Mouse (Mus musculus): ENCODE data around the gene Gm5771. TPM values are rescaled to one million over a fixed set of nuclear protein-coding genes. Genes with fewer than 3 reads are reported as not detected.
"Not testable (repeated sequence)": the region's sequence is repeated elsewhere in the genome, so short reads cannot be mapped to it uniquely, and the experiment has no call there.

Gm5771 gene
- polyA plus RNA-seq (2014; fragmentation: Nextera tagmentation; extraction: Ambion mirVana): not detected in 2 replicates

GRCm38 (mm10) chr6:41392056-41392455 lies at the start of gene Gm5771:
TSS of gene Gm5771 (plus strand) at chr6:41392356.
- H3K4me3 ChIP-seq (ENCODE audit: low read depth, low read length); H3K27ac ChIP-seq (replicated peaks; ENCODE audit: low read depth, low read length); H3K27me3 ChIP-seq (replicated peaks; ENCODE audit: control insufficient read depth, insufficient read depth, low read length); H3K4me1 ChIP-seq (ENCODE audit: control insufficient read depth, insufficient read depth, low read length); DNase-seq (ENCODE audit: low spot score); H3K9ac ChIP-seq (ENCODE audit: low read depth, low read length); H3K4me2 ChIP-seq (ENCODE audit: low read depth, low read length); ATAC-seq (ENCODE audit: low read depth); H3K9me3 ChIP-seq (ENCODE audit: control insufficient read depth, low read length); H3K36me3 ChIP-seq (ENCODE audit: control insufficient read depth, insufficient read depth, low read length): not testable (repeated sequence)

GRCm38 (mm10) chr6:41353932-41354331 lies 38.2 kb upstream of the Gm5771 start, which contains the start of gene Try10:
TSS of gene Try10 (plus strand) at chr6:41354105.
- ATAC-seq (ENCODE audit: low read depth) (no peak), DNase-seq (ENCODE audit: low spot score) (no peak)
- no peaks in the 10 kb centered on the region for H3K4me1 ChIP-seq (ENCODE audit: control insufficient read depth, insufficient read depth, low read length)
- 85% methylated on average over 2 of the region's 2 CpGs for WGBS
- H3K27me3 ChIP-seq (replicated peaks; ENCODE audit: control insufficient read depth, insufficient read depth, low read length): no peaks in the 10 kb centered on the region
- no peak within 1 kb of the TSS for H3K4me2 ChIP-seq (ENCODE audit: low read depth, low read length)
- no peak within 1 kb of the TSS for H3K4me3 ChIP-seq (ENCODE audit: low read depth, low read length)
- no peaks in the 10 kb centered on the region for H3K9me3 ChIP-seq (ENCODE audit: control insufficient read depth, low read length)
- H3K9ac ChIP-seq (ENCODE audit: low read depth, low read length): no peak within 1 kb of the TSS
- no peak within 1 kb of the TSS for H3K27ac ChIP-seq (replicated peaks; ENCODE audit: low read depth, low read length)
- H3K36me3 ChIP-seq (ENCODE audit: control insufficient read depth, insufficient read depth, low read length): no peaks in the 10 kb centered on the region

- DNase-seq (ENCODE audit: low spot score); H3K9ac ChIP-seq (ENCODE audit: low read depth, low read length); H3K27me3 ChIP-seq (replicated peaks; ENCODE audit: control insufficient read depth, insufficient read depth, low read length); ATAC-seq (ENCODE audit: low read depth); H3K4me1 ChIP-seq (ENCODE audit: control insufficient read depth, insufficient read depth, low read length); H3K4me3 ChIP-seq (ENCODE audit: low read depth, low read length); H3K27ac ChIP-seq (replicated peaks; ENCODE audit: low read depth, low read length); H3K9me3 ChIP-seq (ENCODE audit: control insufficient read depth, low read length); H3K36me3 ChIP-seq (ENCODE audit: control insufficient read depth, insufficient read depth, low read length); H3K4me2 ChIP-seq (ENCODE audit: low read depth, low read length): not testable (repeated sequence)
- WGBS: 80% methylated on average over 1 of the region's 2 CpGs
Measured at GRCm38 (mm10) chr6:41373772-41374171, 18.4 kb upstream of the Gm5771 start.

GRCm38 (mm10) chr6:41377578-41377977 lies 14.6 kb upstream of the Gm5771 start, which contains the start of gene Prss3:
TSS of gene Prss3 (minus strand) at chr6:41377678.
- not testable (repeated sequence) for H3K27me3 ChIP-seq (replicated peaks; ENCODE audit: control insufficient read depth, insufficient read depth, low read length); H3K4me1 ChIP-seq (ENCODE audit: control insufficient read depth, insufficient read depth, low read length); DNase-seq (ENCODE audit: low spot score); H3K36me3 ChIP-seq (ENCODE audit: control insufficient read depth, insufficient read depth, low read length); H3K9me3 ChIP-seq (ENCODE audit: control insufficient read depth, low read length); ATAC-seq (ENCODE audit: low read depth); H3K4me2 ChIP-seq (ENCODE audit: low read depth, low read length); H3K9ac ChIP-seq (ENCODE audit: low read depth, low read length); H3K27ac ChIP-seq (replicated peaks; ENCODE audit: low read depth, low read length); H3K4me3 ChIP-seq (ENCODE audit: low read depth, low read length)

GRCm38 (mm10) chr6:41386781-41387180 lies 5.4 kb upstream of the Gm5771 start:
- no peaks in the 10 kb centered on the region for H3K9me3 ChIP-seq (ENCODE audit: control insufficient read depth, low read length)
- H3K4me2 ChIP-seq (ENCODE audit: low read depth, low read length): no peak overlapping the region
- DNase-seq (ENCODE audit: low spot score) (no peak), ATAC-seq (ENCODE audit: low read depth) (no peak)
- H3K9ac ChIP-seq (ENCODE audit: low read depth, low read length): no peak overlapping the region
- H3K4me1 ChIP-seq (ENCODE audit: control insufficient read depth, insufficient read depth, low read length): no peaks in the 10 kb centered on the region
- no peaks in the 10 kb centered on the region for H3K36me3 ChIP-seq (ENCODE audit: control insufficient read depth, insufficient read depth, low read length)
- no peaks in the 10 kb centered on the region for H3K27me3 ChIP-seq (replicated peaks; ENCODE audit: control insufficient read depth, insufficient read depth, low read length)
- no peak overlapping the region for H3K4me3 ChIP-seq (ENCODE audit: low read depth, low read length)
- H3K27ac ChIP-seq (replicated peaks; ENCODE audit: low read depth, low read length): no peak overlapping the region
- 71% methylated on average over 2 of the region's 2 CpGs for WGBS

- WGBS: 77% methylated on average over 1 of the region's 1 CpGs
- H3K27ac ChIP-seq (replicated peaks; ENCODE audit: low read depth, low read length); H3K4me3 ChIP-seq (ENCODE audit: low read depth, low read length); H3K4me1 ChIP-seq (ENCODE audit: control insufficient read depth, insufficient read depth, low read length); H3K9ac ChIP-seq (ENCODE audit: low read depth, low read length); H3K9me3 ChIP-seq (ENCODE audit: control insufficient read depth, low read length); H3K36me3 ChIP-seq (ENCODE audit: control insufficient read depth, insufficient read depth, low read length); H3K27me3 ChIP-seq (replicated peaks; ENCODE audit: control insufficient read depth, insufficient read depth, low read length); ATAC-seq (ENCODE audit: low read depth); DNase-seq (ENCODE audit: low spot score); H3K4me2 ChIP-seq (ENCODE audit: low read depth, low read length): not testable (repeated sequence)
Measured at GRCm38 (mm10) chr6:41391640-41392039, 516 bp upstream of the Gm5771 start.

GRCm38 (mm10) chr6:41442261-41442660 lies 50.1 kb downstream of the Gm5771 start:
- H3K36me3 ChIP-seq (ENCODE audit: control insufficient read depth, insufficient read depth, low read length); H3K27me3 ChIP-seq (replicated peaks; ENCODE audit: control insufficient read depth, insufficient read depth, low read length); ATAC-seq (ENCODE audit: low read depth); H3K4me3 ChIP-seq (ENCODE audit: low read depth, low read length); DNase-seq (ENCODE audit: low spot score); H3K9me3 ChIP-seq (ENCODE audit: control insufficient read depth, low read length); H3K9ac ChIP-seq (ENCODE audit: low read depth, low read length); H3K4me1 ChIP-seq (ENCODE audit: control insufficient read depth, insufficient read depth, low read length); H3K4me2 ChIP-seq (ENCODE audit: low read depth, low read length); H3K27ac ChIP-seq (replicated peaks; ENCODE audit: low read depth, low read length): not testable (repeated sequence)
- WGBS: no CpG with 5 or more reads among the region's 2 CpGs

GRCm38 (mm10) chr6:41446045-41446444 lies 53.9 kb downstream of the Gm5771 start, which contains the start of gene Gm10334:
TSS of gene Gm10334 (minus strand) at chr6:41446145.
- H3K4me3 ChIP-seq (ENCODE audit: low read depth, low read length); DNase-seq (ENCODE audit: low spot score); ATAC-seq (ENCODE audit: low read depth); H3K4me2 ChIP-seq (ENCODE audit: low read depth, low read length); H3K27ac ChIP-seq (replicated peaks; ENCODE audit: low read depth, low read length); H3K9me3 ChIP-seq (ENCODE audit: control insufficient read depth, low read length); H3K4me1 ChIP-seq (ENCODE audit: control insufficient read depth, insufficient read depth, low read length); H3K36me3 ChIP-seq (ENCODE audit: control insufficient read depth, insufficient read depth, low read length); H3K9ac ChIP-seq (ENCODE audit: low read depth, low read length); H3K27me3 ChIP-seq (replicated peaks; ENCODE audit: control insufficient read depth, insufficient read depth, low read length): not testable (repeated sequence)
